Mouse (Mus musculus): Measurements from ENCODE around the gene Rapgef2.

- TF ChIP-seq CTCF (conservative IDR thresholded peaks at IDR 0.05; ENCODE audit: low read length) (no peak), POU5F1 (IDR thresholded peaks at IDR 0.05; ENCODE audit: borderline replicate concordance, low read length) (no peak)
Measured at GRCm38 (mm10) chr3:79191471-79191870, 94.8 kb downstream of the Rapgef2 start.

Data from E14TG2a.4 (cell line).